Mouse (Mus musculus): ENCODE measurements around the gene Rif1. TPM values are rescaled to one million over a fixed set of nuclear protein-coding genes. Genes with fewer than 3 reads are reported as not detected.

Rif1 gene
- total RNA-seq (2023), result 10 to 100 TPM; 51.1 to 59.5 TPM

DNA sequence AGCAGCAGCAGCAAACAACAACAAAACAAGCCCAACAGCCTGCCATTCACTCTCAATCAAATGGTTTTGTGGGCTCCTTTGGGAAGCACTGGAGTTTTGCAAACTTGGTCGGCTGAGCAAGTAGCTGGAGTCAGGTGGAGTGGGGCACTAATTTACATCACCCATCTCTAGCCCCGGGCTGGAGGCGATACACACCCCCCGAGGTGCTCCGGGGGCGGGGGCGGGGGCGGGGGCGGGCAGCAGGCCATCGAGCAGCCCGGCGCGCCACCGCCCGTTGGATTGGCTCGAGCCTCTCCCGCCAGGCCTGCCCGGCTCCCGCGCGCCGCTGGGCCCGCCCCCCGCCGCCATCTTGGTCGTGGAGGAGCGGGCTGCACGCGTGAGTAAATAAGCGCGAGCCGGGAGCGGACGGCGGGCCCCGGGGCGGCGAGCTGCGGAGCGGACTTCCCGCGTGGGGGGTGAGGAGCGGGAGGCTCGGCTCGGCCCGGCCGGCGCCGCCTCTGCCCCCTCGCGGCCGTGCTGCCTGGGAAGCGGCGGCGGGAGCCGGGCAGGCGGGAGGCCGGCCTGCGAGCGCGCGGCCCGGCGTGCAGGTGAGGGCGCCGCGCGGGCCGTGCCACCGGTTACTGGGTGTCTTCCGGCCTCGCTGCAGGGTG, at the start of gene Rif1:
Gene Rif1 (plus strand): TSS at position 342 of the 650 bp plus-strand sequence.

DNA sequence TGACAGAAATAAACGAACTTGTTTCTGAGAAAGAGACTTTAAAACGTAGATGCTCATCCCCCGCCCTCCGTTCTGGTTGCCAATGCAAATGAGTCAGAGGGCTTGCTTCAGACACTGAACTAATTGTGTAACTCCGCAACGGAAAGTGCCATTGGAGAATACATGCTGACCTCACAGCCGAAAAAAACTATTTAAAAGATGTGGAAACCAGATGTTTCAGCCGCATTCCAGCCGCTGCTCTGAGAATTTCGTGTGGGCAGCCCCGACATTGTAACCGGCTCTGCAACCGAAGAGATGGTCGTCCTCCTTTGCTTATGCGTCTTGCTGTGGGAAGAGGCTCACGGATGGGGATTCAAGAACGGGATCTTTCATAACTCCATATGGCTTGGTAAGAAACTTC, 34.8 kb upstream of the Rif1 start, which contains the start of gene Tnfaip6:
Gene Tnfaip6 (plus strand): TSS at position 128 of the 400 bp plus-strand sequence.

Other genes starting within 250 kb of the Rif1 start
- 10 to 100 TPM; 28.3 to 40.1 TPM for gene Rbm43, start 137.7 kb upstream of the Rif1 start, total RNA-seq (2023)
- 10 to 100 TPM; 29.3 to 32.3 TPM for gene Nmi, start 99.3 kb upstream of the Rif1 start, total RNA-seq (2023)
- not detected for gene Tnfaip6, start 34.8 kb upstream of the Rif1 start, total RNA-seq (2023)

Measured in B cell, adult 67 days (primary cell).